Mouse (Mus musculus) cortical plate, adult 2 months (tissue): Measurements from ENCODE around the gene Tln2. TPM values are rescaled to one million over a fixed set of nuclear protein-coding genes. Genes with fewer than 3 reads are reported as not detected.
"Not testable (repeated sequence)": the region's sequence is repeated elsewhere in the genome, so short reads cannot be mapped to it uniquely, and the experiment has no call there.

ENCODE experiments used
- H3K27ac ChIP-seq: fragments of 200-500 bp; 2 replicates; pipeline ENCODE4 v1.5.1; 2012; ENCODE audit warnings: low read length, control low read depth, inconsistent platforms; ENCODE audit not compliant: insufficient read depth
- H3K4me1 ChIP-seq: fragments of 200-500 bp; 2 replicates; pipeline ENCODE4 v1.6.1; 2011; ENCODE audit warnings: low read length; ENCODE audit not compliant: control insufficient read depth, insufficient read depth
- H3K4me3 ChIP-seq: fragments of 200-500 bp; 2 replicates; pipeline ENCODE4 v1.5.1; 2011; ENCODE audit warnings: mild to moderate bottlenecking, low read length, control low read depth; ENCODE audit not compliant: insufficient read depth
- CTCF ChIP-seq: fragments of 200-500 bp; IDR thresholded peaks from 2 replicates; pipeline ENCODE4 v1.5.1; 2011; ENCODE audit warnings: mild to moderate bottlenecking, control low read depth, low read length; ENCODE audit not compliant: insufficient read depth; ENCODE audit errors: extremely low read depth
- POLR2A ChIP-seq: fragments of 200-500 bp; IDR thresholded peaks from 2 replicates; pipeline ENCODE4 v1.6.1; 2011; ENCODE audit warnings: mild to moderate bottlenecking, low read length, control low read depth; ENCODE audit not compliant: insufficient read depth; ENCODE audit errors: extremely low read depth
- polyA plus RNA-seq: library from polyadenylated mRNA; depleted of rRNA; stranded (reverse); fragments of >200 nt; gene quantifications from 2 replicates; pipeline ENCODE4 v1.2.3, GENCODE M21; 2012

The Tln2 gene
- polyA plus RNA-seq, 1 experiment = 36.6 TPM

DNA sequence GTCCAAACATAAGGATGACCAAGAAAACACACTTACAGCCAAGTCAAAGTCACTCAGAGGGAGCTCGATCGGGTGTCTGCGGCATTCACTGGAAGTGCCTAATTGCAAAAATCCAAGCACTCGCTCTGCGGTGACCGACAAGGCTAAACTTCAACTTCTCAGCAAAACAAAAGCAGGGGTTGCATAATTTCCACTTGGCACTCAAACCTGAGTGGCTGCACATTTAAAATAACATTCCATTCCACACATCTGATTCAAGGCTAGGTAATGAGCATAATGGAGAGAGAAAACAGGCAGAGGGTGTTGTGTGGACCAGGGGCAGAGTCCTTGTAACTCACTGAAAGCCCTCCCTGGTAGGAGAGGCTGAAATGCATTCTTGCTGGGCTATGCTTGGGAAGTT, 260.3 kb downstream of the Tln2 start:
- H3K4me3 ChIP-seq = no peak overlapping the region
- H3K27ac ChIP-seq = no peak overlapping the region
- H3K4me1 ChIP-seq = peaks cover 3% of the 10 kb centered on the region
- TF ChIP-seq CTCF = no peak
- no peak for TF ChIP-seq POLR2A

- TF ChIP-seq CTCF (no peak), POLR2A (no peak)
- Histone ChIP-seq H3K4me3 (no peak overlapping the region), H3K27ac (no peak overlapping the region), H3K4me1 (peaks cover 3% of the 10 kb centered on the region)
These were observed 262.1 kb downstream of the Tln2 start for GRCm38 (mm10) chr9:67297236-67297889.

DNA sequence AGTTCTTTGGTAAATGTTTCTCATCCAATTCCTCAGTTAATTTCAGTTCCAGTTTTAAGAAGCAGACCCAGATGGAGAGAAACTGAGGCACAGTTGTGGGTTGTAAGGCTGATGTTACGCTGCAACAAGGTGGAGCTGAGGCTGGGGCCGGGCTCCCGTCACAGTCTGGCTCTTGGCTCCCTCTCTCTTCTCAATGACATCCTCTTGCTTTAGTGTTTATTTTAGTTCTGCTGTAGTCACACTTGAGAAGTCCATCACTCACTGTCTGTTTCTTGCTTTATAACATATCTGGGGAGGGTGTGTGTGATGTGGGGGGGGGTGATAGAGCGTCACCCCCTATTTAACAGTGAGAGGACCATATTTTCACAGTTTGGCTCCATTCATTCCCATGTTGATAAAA, 272.0 kb downstream of the Tln2 start:
- H3K4me1 ChIP-seq = no peaks in the 10 kb centered on the region
- TF ChIP-seq POLR2A = no peak
- no peak for TF ChIP-seq CTCF
- H3K27ac ChIP-seq = no peak overlapping the region
- H3K4me3 ChIP-seq = no peak overlapping the region

DNA sequence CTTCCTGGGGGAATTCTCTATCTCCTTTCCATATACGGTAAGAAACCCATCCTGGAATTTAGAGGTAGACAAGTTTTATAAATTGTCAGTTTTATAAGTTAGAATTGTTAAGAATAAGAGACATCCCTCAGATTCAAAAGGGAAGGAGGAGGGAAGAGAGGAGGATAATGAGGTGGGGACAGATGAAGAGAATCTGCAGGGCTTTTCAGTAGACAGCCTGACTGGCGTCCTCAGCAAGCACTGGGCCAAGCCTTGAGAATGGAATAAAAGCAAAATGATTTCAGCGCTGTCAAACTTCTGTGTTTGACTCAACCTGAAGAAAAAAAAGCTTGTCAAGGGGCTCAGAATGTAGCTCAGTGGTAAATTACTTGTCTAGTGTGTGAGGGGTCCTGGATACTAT, 272.7 kb downstream of the Tln2 start:
- no peaks in the 10 kb centered on the region for H3K4me1 ChIP-seq
- TF ChIP-seq POLR2A (no peak), CTCF (no peak)
- no peak overlapping the region for H3K4me3 ChIP-seq
- H3K27ac ChIP-seq = no peak overlapping the region

DNA sequence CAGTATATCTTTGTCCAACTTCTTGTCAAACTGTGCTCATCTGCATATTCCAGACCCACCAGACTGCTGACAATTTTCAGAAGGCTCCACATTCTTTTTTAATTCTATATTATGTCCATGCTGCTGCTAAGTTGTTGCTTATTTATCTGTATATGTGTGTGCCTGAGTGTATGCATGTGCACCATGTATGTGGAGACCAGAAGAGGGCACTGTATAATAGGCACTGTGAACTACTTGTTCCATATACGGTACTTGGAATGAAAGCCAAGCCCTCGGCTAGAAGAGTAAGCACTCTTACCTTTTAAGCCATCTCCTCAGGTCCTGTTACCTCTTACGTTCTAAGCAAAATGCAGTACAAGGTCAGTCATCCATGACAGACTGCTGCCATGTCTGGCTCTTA, 274.0 kb downstream of the Tln2 start:
- H3K27ac ChIP-seq = no peak overlapping the region

DNA sequence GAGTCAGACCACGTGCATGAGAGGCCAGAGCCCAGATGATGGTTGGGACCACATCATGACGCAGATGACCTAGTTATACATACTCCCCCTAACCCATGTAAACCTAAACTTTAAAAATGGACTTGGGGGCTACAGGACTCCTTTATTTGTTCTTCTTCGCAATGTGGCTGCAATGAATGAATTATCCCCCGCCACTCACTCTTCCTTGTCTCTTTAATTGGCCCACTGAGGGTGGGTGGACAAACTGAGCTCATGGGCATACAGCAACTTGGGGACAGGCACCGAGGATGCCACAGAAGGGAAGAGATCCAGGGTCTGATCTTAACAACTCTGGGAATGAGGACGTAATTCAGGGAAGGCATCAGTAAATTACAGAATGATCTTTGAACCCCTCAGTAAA, 277.7 kb downstream of the Tln2 start:
- H3K4me1 ChIP-seq = no peaks in the 10 kb centered on the region
- H3K4me3 ChIP-seq = no peak overlapping the region
- H3K27ac ChIP-seq = no peak overlapping the region
- TF ChIP-seq POLR2A = no peak
- TF ChIP-seq CTCF = no peak

More for the DNA sequence above, 274.0 kb downstream of the Tln2 start:
- no peak overlapping the region for H3K4me3 ChIP-seq
- H3K4me1 ChIP-seq = no peaks in the 10 kb centered on the region
- TF ChIP-seq CTCF (no peak), POLR2A (no peak)

DNA sequence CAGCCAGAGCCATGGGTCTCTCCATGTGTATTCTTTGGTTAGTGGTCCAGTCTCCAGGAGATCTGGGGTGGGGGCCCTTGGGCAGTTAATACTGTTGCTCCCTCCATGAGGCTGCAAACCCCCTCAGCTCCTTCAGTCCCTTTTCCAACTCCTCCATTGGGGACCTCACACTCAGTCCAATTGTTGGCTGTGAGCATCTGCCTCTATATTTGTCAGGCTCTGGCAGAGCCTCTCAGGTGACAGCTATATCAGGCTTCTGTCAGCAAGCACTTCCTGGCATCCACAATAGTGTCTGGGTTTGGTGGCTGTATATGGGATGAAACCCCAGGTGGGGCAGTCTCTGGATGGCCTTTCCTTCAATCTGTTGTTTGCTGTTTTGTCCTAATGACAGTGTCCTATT, 279.2 kb downstream of the Tln2 start:
- not testable (repeated sequence) for H3K27ac ChIP-seq

DNA sequence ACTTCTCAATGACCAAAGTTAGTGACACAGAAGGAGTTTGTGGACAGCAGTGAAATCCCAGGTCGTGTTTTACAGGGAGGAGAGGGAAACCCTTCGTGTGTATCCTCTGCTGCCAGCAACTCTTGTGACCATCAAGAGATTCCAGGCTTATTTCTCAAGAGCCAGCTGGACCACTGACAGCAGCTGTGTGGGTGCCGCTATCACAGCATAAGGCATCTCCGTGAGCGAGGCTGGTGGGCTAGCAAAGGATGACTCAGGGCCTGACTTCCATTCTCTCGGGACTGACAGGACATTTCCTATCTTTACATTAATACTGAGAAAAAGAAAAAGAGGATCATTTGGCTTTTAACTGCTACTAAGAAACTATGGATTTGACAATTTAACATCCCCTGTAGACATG, 283.1 kb downstream of the Tln2 start:
- Histone ChIP-seq H3K27ac (no peak overlapping the region), H3K4me1 (no peaks in the 10 kb centered on the region; the same call in 1 of the 2 replicates), H3K4me3 (no peak overlapping the region)
- no peak for TF ChIP-seq CTCF

More for the DNA sequence above, 279.2 kb downstream of the Tln2 start:
- not testable (repeated sequence) for H3K4me3 ChIP-seq, H3K4me1 ChIP-seq

DNA sequence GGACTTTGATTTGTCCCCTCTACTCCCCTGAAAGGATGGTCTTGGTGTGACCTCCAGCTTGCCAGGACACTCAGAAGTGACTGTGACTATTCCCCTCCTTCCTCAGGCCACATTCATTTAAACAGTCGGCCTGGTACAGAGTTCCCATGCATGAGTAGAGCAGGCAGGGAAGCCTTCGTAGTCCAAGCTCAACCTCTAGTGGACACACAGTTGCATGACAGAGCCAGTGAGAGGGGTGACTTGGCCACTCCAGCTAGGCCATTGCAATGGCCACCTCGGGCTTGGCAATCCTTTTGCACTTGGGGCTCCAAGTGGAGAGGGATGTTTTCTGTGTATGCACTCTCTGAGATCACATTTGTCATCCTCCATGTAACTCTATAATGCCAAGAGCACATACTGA, 285.2 kb downstream of the Tln2 start:
- TF ChIP-seq POLR2A = no peak
- TF ChIP-seq CTCF = peak; percentile 35
- Histone ChIP-seq H3K4me3 (no peak overlapping the region), H3K4me1 (no peaks in the 10 kb centered on the region; the same call in 1 of the 2 replicates), H3K27ac (no peak overlapping the region)

- Histone ChIP-seq H3K27ac (no peak overlapping the region), H3K4me1 (no peaks in the 10 kb centered on the region; the same call in 1 of the 2 replicates), H3K4me3 (no peak overlapping the region)
- no peak for TF ChIP-seq CTCF
These were observed 286.1 kb downstream of the Tln2 start for GRCm38 (mm10) chr9:67273362-67273761.
